Mouse (Mus musculus) neural tube, embryonic 13.5 days (tissue): ENCODE results near the gene Selenop. TPM values are rescaled to one million over a fixed set of nuclear protein-coding genes. Genes with fewer than 3 reads are reported as not detected.

Experiments used
- ATAC-seq: fragments of 200-750 bp; cut with Nextera tagmentation; 2 replicates; pipeline ENCODE4 v1.8.0; 2017; ENCODE audit warnings: low read depth, mild to moderate bottlenecking, moderate TSS enrichment, moderate library complexity
- H3K27ac ChIP-seq: fragments of 300-500 bp; sonication (generic); replicated peaks from 2 replicates; pipeline ENCODE4 v1.5.1; 2015; ENCODE audit warnings: moderate library complexity, mild to moderate bottlenecking, inconsistent platforms
- H3K27me3 ChIP-seq: fragments of 300-500 bp; sonication (generic); 2 replicates; pipeline ENCODE4 v1.6.1; 2015; ENCODE audit warnings: mild to moderate bottlenecking, inconsistent platforms
- H3K36me3 ChIP-seq: fragments of 300-500 bp; sonication (generic); 2 replicates; pipeline ENCODE4 v1.6.1; 2015; ENCODE audit warnings: mild to moderate bottlenecking, inconsistent platforms
- H3K4me1 ChIP-seq: fragments of 300-500 bp; sonication (generic); replicated peaks from 2 replicates; pipeline ENCODE4 v1.6.1; 2015; ENCODE audit warnings: inconsistent platforms
- H3K4me2 ChIP-seq: fragments of 300-500 bp; sonication (generic); 2 replicates; pipeline ENCODE4 v1.6.1; 2015; ENCODE audit warnings: inconsistent platforms, mild to moderate bottlenecking, moderate library complexity
- H3K4me3 ChIP-seq: fragments of 300-500 bp; sonication (generic); 2 replicates; pipeline ENCODE4 v1.5.1; 2015; ENCODE audit warnings: mild to moderate bottlenecking, inconsistent platforms
- H3K9ac ChIP-seq: fragments of 300-500 bp; sonication (generic); 2 replicates; pipeline ENCODE4 v1.6.1; 2015; ENCODE audit warnings: moderate library complexity, mild to moderate bottlenecking, inconsistent platforms
- H3K9me3 ChIP-seq: fragments of 300-500 bp; sonication (generic); 2 replicates; pipeline ENCODE4 v1.6.1; 2016; ENCODE audit warnings: inconsistent platforms
- WGBS: fragments of 180-500 bp; shearing (Covaris S2); methylation state at CpG from one replicate; pipeline ENCODE4 v1.1.7; 2015; 5-methylcytosine and 5-hydroxymethylcytosine counted together
- polyA plus RNA-seq: library from polyadenylated mRNA; unstranded; fragments of >200 nt; fragmentation: Nextera tagmentation; extraction: Ambion mirVana; gene quantifications from 2 replicates; pipeline ENCODE4 v1.2.1, GENCODE M21; 2015

The Selenop gene
- polyA plus RNA-seq, 1 experiment from 2014 or later = 158 TPM

GRCm38 (mm10) chr15:3312937-3313336 is 44.6 kb downstream of the Selenop start:
- Histone ChIP-seq H3K36me3 (no peaks in the 10 kb centered on the region), H3K9me3 (no peaks in the 10 kb centered on the region), H3K9ac (no peak overlapping the region), H3K27ac (no peak overlapping the region), H3K4me1 (no peaks in the 10 kb centered on the region), H3K4me2 (no peak overlapping the region), H3K4me3 (no peak overlapping the region), H3K27me3 (no peaks in the 10 kb centered on the region)
- ATAC-seq = no peak

DNA sequence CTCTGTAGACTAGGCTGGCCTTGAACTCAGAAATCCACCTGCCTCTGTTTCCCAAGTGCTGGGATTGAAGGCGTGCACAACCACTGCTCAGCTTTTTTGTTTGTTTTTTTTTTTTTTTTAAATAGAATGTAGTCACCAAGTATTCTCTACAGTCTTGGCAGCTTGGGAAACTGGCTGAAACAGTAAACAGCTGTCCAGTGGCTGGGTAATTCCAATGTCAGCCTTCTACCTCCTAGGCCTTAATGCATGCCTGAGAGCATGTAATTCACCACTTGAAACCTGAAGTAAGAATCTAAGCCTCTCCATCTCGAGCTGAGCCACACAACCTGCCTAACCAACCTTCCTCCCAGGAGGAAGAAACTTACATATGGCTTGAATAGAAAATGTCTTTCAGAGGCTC is 48.3 kb downstream of the Selenop start:
- Histone ChIP-seq H3K4me2 (no peak overlapping the region), H3K9me3 (no peaks in the 10 kb centered on the region), H3K4me1 (no peaks in the 10 kb centered on the region), H3K9ac (no peak overlapping the region), H3K27ac (no peak overlapping the region), H3K36me3 (no peaks in the 10 kb centered on the region), H3K27me3 (no peaks in the 10 kb centered on the region), H3K4me3 (no peak overlapping the region)
- ATAC-seq = no peak
- WGBS = 69% methylated on average over 2 of the region's 2 CpGs

- H3K4me2 ChIP-seq = no peak overlapping the region
- ATAC-seq = no peak
- no peaks in the 10 kb centered on the region for H3K27me3 ChIP-seq
- no peak overlapping the region for H3K4me3 ChIP-seq
- no peaks in the 10 kb centered on the region for H3K36me3 ChIP-seq
- no peaks in the 10 kb centered on the region for H3K9me3 ChIP-seq
- H3K27ac ChIP-seq = no peak overlapping the region
- no peak overlapping the region for H3K9ac ChIP-seq
- WGBS = 86% methylated on average over 9 of the region's 9 CpGs
- H3K4me1 ChIP-seq = no peaks in the 10 kb centered on the region
These were observed 51.6 kb downstream of the Selenop start for GRCm38 (mm10) chr15:3319929-3320328.

DNA sequence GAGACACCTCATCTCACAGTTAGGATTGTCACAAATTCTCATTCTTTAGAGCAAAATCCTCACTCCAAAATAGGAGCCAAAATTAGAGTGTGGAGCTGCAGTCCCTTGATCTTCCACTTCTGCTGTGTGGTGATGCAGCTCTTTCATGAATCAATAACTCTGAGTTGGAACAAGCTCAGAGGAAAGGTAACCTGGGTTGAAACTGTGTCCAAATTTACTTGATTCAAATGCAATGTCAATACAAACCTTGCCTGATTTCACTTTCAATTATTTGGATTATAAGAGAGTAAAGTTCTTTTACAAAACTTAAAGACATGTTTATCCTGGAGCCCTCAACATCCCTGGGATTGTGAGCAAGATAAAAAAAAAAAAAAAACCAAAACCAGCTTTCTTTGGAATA is 54.7 kb downstream of the Selenop start:
- Histone ChIP-seq H3K4me3 (no peak overlapping the region), H3K9me3 (no peaks in the 10 kb centered on the region), H3K4me1 (no peaks in the 10 kb centered on the region), H3K27ac (no peak overlapping the region), H3K27me3 (no peaks in the 10 kb centered on the region), H3K9ac (no peak overlapping the region), H3K4me2 (no peak overlapping the region), H3K36me3 (no peaks in the 10 kb centered on the region)
- no peak for ATAC-seq

Other genes with a start within 250 kb of the Selenop start
- not detected in 2 replicates for gene Ccdc152, start 35.0 kb downstream of the Selenop start, polyA plus RNA-seq